Mouse (Mus musculus): Measurements from ENCODE around the gene Gm13288. TPM values are rescaled to one million over a fixed set of nuclear protein-coding genes. Genes with fewer than 3 reads are reported as not detected.

The Gm13288 gene
- polyA plus RNA-seq, 1 experiment from 2014 or later: not detected

Other genes with a start within 250 kb of the Gm13288 start
- not detected for gene Ifna15, start 247.3 kb upstream of the Gm13288 start, polyA plus RNA-seq (2014; fragmentation: Illumina TruSeq; extraction: RNeasy Lipid Tissue Mini Kit (QIAGEN cat#74804); ENCODE audit: low read depth, low replicate concordance)
- not detected for gene Ifna14, start 233.7 kb upstream of the Gm13288 start, polyA plus RNA-seq (2014; fragmentation: Illumina TruSeq; extraction: RNeasy Lipid Tissue Mini Kit (QIAGEN cat#74804); ENCODE audit: low read depth, low replicate concordance)
- gene Ifna9, start 213.1 kb upstream of the Gm13288 start, polyA plus RNA-seq (2014; fragmentation: Illumina TruSeq; extraction: RNeasy Lipid Tissue Mini Kit (QIAGEN cat#74804); ENCODE audit: low read depth, low replicate concordance): not detected
- not detected for gene Ifna12, start 202.2 kb upstream of the Gm13288 start, polyA plus RNA-seq (2014; fragmentation: Illumina TruSeq; extraction: RNeasy Lipid Tissue Mini Kit (QIAGEN cat#74804); ENCODE audit: low read depth, low replicate concordance)
- gene C87499, start 171.1 kb upstream of the Gm13288 start, polyA plus RNA-seq (2014; fragmentation: Illumina TruSeq; extraction: RNeasy Lipid Tissue Mini Kit (QIAGEN cat#74804); ENCODE audit: low read depth, low replicate concordance): not detected
- not detected for gene Ifna13, start 161.1 kb upstream of the Gm13288 start, polyA plus RNA-seq (2014; fragmentation: Illumina TruSeq; extraction: RNeasy Lipid Tissue Mini Kit (QIAGEN cat#74804); ENCODE audit: low read depth, low replicate concordance)
- gene Ifna16, start 128.6 kb upstream of the Gm13288 start, polyA plus RNA-seq (2014; fragmentation: Illumina TruSeq; extraction: RNeasy Lipid Tissue Mini Kit (QIAGEN cat#74804); ENCODE audit: low read depth, low replicate concordance): not detected
- gene Ifna2, start 121.6 kb upstream of the Gm13288 start, polyA plus RNA-seq (2014; fragmentation: Illumina TruSeq; extraction: RNeasy Lipid Tissue Mini Kit (QIAGEN cat#74804); ENCODE audit: low read depth, low replicate concordance): not detected
- gene Ifnab, start 114.2 kb upstream of the Gm13288 start, polyA plus RNA-seq (2014; fragmentation: Illumina TruSeq; extraction: RNeasy Lipid Tissue Mini Kit (QIAGEN cat#74804); ENCODE audit: low read depth, low replicate concordance): not detected
- not detected for gene Gm26566, start 83.7 kb upstream of the Gm13288 start, polyA plus RNA-seq (2014; fragmentation: Illumina TruSeq; extraction: RNeasy Lipid Tissue Mini Kit (QIAGEN cat#74804); ENCODE audit: low read depth, low replicate concordance)
- 44.7 TPM for gene Klhl9, start 83.1 kb upstream of the Gm13288 start, polyA plus RNA-seq (2014; fragmentation: Illumina TruSeq; extraction: RNeasy Lipid Tissue Mini Kit (QIAGEN cat#74804); ENCODE audit: low read depth, low replicate concordance)
- not detected for gene Gm13271, start 50.7 kb upstream of the Gm13288 start, polyA plus RNA-seq (2014; fragmentation: Illumina TruSeq; extraction: RNeasy Lipid Tissue Mini Kit (QIAGEN cat#74804); ENCODE audit: low read depth, low replicate concordance)
- gene Gm13283, start 45.4 kb upstream of the Gm13288 start, polyA plus RNA-seq (2014; fragmentation: Illumina TruSeq; extraction: RNeasy Lipid Tissue Mini Kit (QIAGEN cat#74804); ENCODE audit: low read depth, low replicate concordance): not detected
- not detected for gene Gm13290, start 31.7 kb upstream of the Gm13288 start, polyA plus RNA-seq (2014; fragmentation: Illumina TruSeq; extraction: RNeasy Lipid Tissue Mini Kit (QIAGEN cat#74804); ENCODE audit: low read depth, low replicate concordance)
- not detected for gene Gm13289, start 28.6 kb upstream of the Gm13288 start, polyA plus RNA-seq (2014; fragmentation: Illumina TruSeq; extraction: RNeasy Lipid Tissue Mini Kit (QIAGEN cat#74804); ENCODE audit: low read depth, low replicate concordance)
- gene Gm13272, start 25.7 kb upstream of the Gm13288 start, polyA plus RNA-seq (2014; fragmentation: Illumina TruSeq; extraction: RNeasy Lipid Tissue Mini Kit (QIAGEN cat#74804); ENCODE audit: low read depth, low replicate concordance): not detected
- gene Ifnz, start 23.4 kb upstream of the Gm13288 start, polyA plus RNA-seq (2014; fragmentation: Illumina TruSeq; extraction: RNeasy Lipid Tissue Mini Kit (QIAGEN cat#74804); ENCODE audit: low read depth, low replicate concordance): not detected
- not detected for gene Gm13276, start 19.8 kb upstream of the Gm13288 start, polyA plus RNA-seq (2014; fragmentation: Illumina TruSeq; extraction: RNeasy Lipid Tissue Mini Kit (QIAGEN cat#74804); ENCODE audit: low read depth, low replicate concordance)
- gene Gm13277, start 16.9 kb upstream of the Gm13288 start, polyA plus RNA-seq (2014; fragmentation: Illumina TruSeq; extraction: RNeasy Lipid Tissue Mini Kit (QIAGEN cat#74804); ENCODE audit: low read depth, low replicate concordance): not detected
- not detected for gene Gm13278, start 14.0 kb upstream of the Gm13288 start, polyA plus RNA-seq (2014; fragmentation: Illumina TruSeq; extraction: RNeasy Lipid Tissue Mini Kit (QIAGEN cat#74804); ENCODE audit: low read depth, low replicate concordance)
- gene Gm13275, start 11.0 kb upstream of the Gm13288 start, polyA plus RNA-seq (2014; fragmentation: Illumina TruSeq; extraction: RNeasy Lipid Tissue Mini Kit (QIAGEN cat#74804); ENCODE audit: low read depth, low replicate concordance): not detected
- not detected for gene Gm13279, start 8.1 kb upstream of the Gm13288 start, polyA plus RNA-seq (2014; fragmentation: Illumina TruSeq; extraction: RNeasy Lipid Tissue Mini Kit (QIAGEN cat#74804); ENCODE audit: low read depth, low replicate concordance)
- gene Gm13285, start 5.9 kb upstream of the Gm13288 start, polyA plus RNA-seq (2014; fragmentation: Illumina TruSeq; extraction: RNeasy Lipid Tissue Mini Kit (QIAGEN cat#74804); ENCODE audit: low read depth, low replicate concordance): not detected
- gene Gm13287, start 2.3 kb upstream of the Gm13288 start, polyA plus RNA-seq (2014; fragmentation: Illumina TruSeq; extraction: RNeasy Lipid Tissue Mini Kit (QIAGEN cat#74804); ENCODE audit: low read depth, low replicate concordance): not detected
- not detected for gene Ifna7, start 10.7 kb downstream of the Gm13288 start, polyA plus RNA-seq (2014; fragmentation: Illumina TruSeq; extraction: RNeasy Lipid Tissue Mini Kit (QIAGEN cat#74804); ENCODE audit: low read depth, low replicate concordance)
- gene Ifna11, start 14.4 kb downstream of the Gm13288 start, polyA plus RNA-seq (2014; fragmentation: Illumina TruSeq; extraction: RNeasy Lipid Tissue Mini Kit (QIAGEN cat#74804); ENCODE audit: low read depth, low replicate concordance): not detected
- not detected for gene Ifna6, start 21.9 kb downstream of the Gm13288 start, polyA plus RNA-seq (2014; fragmentation: Illumina TruSeq; extraction: RNeasy Lipid Tissue Mini Kit (QIAGEN cat#74804); ENCODE audit: low read depth, low replicate concordance)
- not detected for gene Ifna5, start 30.0 kb downstream of the Gm13288 start, polyA plus RNA-seq (2014; fragmentation: Illumina TruSeq; extraction: RNeasy Lipid Tissue Mini Kit (QIAGEN cat#74804); ENCODE audit: low read depth, low replicate concordance)
- not detected for gene Ifna4, start 36.3 kb downstream of the Gm13288 start, polyA plus RNA-seq (2014; fragmentation: Illumina TruSeq; extraction: RNeasy Lipid Tissue Mini Kit (QIAGEN cat#74804); ENCODE audit: low read depth, low replicate concordance)
- gene Ifna1, start 44.6 kb downstream of the Gm13288 start, polyA plus RNA-seq (2014; fragmentation: Illumina TruSeq; extraction: RNeasy Lipid Tissue Mini Kit (QIAGEN cat#74804); ENCODE audit: low read depth, low replicate concordance): not detected
- not detected for gene Ifne, start 74.7 kb downstream of the Gm13288 start, polyA plus RNA-seq (2014; fragmentation: Illumina TruSeq; extraction: RNeasy Lipid Tissue Mini Kit (QIAGEN cat#74804); ENCODE audit: low read depth, low replicate concordance)